Mouse (Mus musculus) embryonic facial prominence, embryonic 11.5 days (tissue): ENCODE measurements around the gene Klf8. TPM values are rescaled to one million over a fixed set of nuclear protein-coding genes. Genes with fewer than 3 reads are reported as not detected.
A peak's percentile ranks its signal among the peaks of the same experiment; 100 is the strongest.

Experiments used
- ATAC-seq: fragments of 200-750 bp; cut with Nextera tagmentation; replicated peaks from 2 replicates; pipeline ENCODE4 v1.8.0; 2017; ENCODE audit warnings: low read depth; ENCODE audit not compliant: insufficient number of reproducible peaks, low FRiP score, low TSS enrichment
- DNase-seq: peaks from one replicate; pipeline ENCODE4 v3.0.0-alpha.2; 2015; ENCODE audit warnings: low spot score
- H3K27ac ChIP-seq: fragments of 300-500 bp; sonication (generic); replicated peaks from 2 replicates; pipeline ENCODE4 v1.5.1; 2014; ENCODE audit warnings: mild to moderate bottlenecking, low read depth, low read length, control low read depth
- H3K27me3 ChIP-seq: fragments of 300-500 bp; sonication (generic); 2 replicates; pipeline ENCODE4 v1.6.1; 2014; ENCODE audit warnings: mild to moderate bottlenecking, low read length, moderate library complexity, mixed read lengths; ENCODE audit not compliant: control insufficient read depth, insufficient read depth
- H3K36me3 ChIP-seq: fragments of 300-500 bp; sonication (generic); replicated peaks from 2 replicates; pipeline ENCODE4 v1.6.1; 2014; ENCODE audit warnings: low read depth, mild to moderate bottlenecking, low read length, moderate library complexity, mixed read lengths; ENCODE audit not compliant: control insufficient read depth, insufficient read depth
- H3K4me1 ChIP-seq: fragments of 300-500 bp; sonication (generic); 2 replicates; pipeline ENCODE4 v1.6.1; 2014; ENCODE audit warnings: low read length, mixed read lengths; ENCODE audit not compliant: control insufficient read depth, insufficient read depth
- H3K4me2 ChIP-seq: fragments of 300-500 bp; sonication (generic); 2 replicates; pipeline ENCODE4 v1.6.1; 2014; ENCODE audit warnings: low read depth, mild to moderate bottlenecking, control low read depth, low read length, moderate library complexity
- H3K4me3 ChIP-seq: fragments of 300-500 bp; sonication (generic); 2 replicates; pipeline ENCODE4 v1.5.1; 2014; ENCODE audit warnings: low read depth, low read length, control low read depth
- H3K9ac ChIP-seq: fragments of 300-500 bp; sonication (generic); replicated peaks from 2 replicates; pipeline ENCODE4 v1.6.1; 2014; ENCODE audit warnings: mild to moderate bottlenecking, control low read depth, low read length
- H3K9me3 ChIP-seq: fragments of 300-500 bp; sonication (generic); replicated peaks from 2 replicates; pipeline ENCODE4 v1.6.1; 2016; ENCODE audit warnings: mild to moderate bottlenecking, low read length, inconsistent platforms, mixed read lengths; ENCODE audit not compliant: control insufficient read depth
- WGBS: fragments of 180-500 bp; shearing (Covaris S2); extraction: QIAGEN DNeasy Blood & Tissue Kit; methylation state at CpG from one replicate; pipeline ENCODE4 v1.1.7; 2014; 5-methylcytosine and 5-hydroxymethylcytosine counted together
- polyA plus RNA-seq: library from polyadenylated mRNA; unstranded; fragments of >200 nt; fragmentation: Nextera tagmentation; extraction: Ambion mirVana; gene quantifications from 2 replicates; pipeline ENCODE4 v1.2.1, GENCODE M21; 2014

The Klf8 gene
- polyA plus RNA-seq, 1 experiment from 2014 or later = 1.9 TPM

- ATAC-seq (no peak), DNase-seq (peak; percentile 13)
- Histone ChIP-seq H3K27me3 (no peaks in the 10 kb centered on the region), H3K36me3 (no peaks in the 10 kb centered on the region), H3K4me2 (no peak overlapping the region), H3K4me3 (no peak overlapping the region), H3K27ac (no peak overlapping the region), H3K9ac (no peak overlapping the region), H3K9me3 (no peaks in the 10 kb centered on the region), H3K4me1 (no peaks in the 10 kb centered on the region)
- WGBS = 30% methylated on average over 8 of the region's 8 CpGs
Measured at GRCm38 (mm10) chrX:153369780-153370179, 132.5 kb downstream of the Klf8 start.

DNA sequence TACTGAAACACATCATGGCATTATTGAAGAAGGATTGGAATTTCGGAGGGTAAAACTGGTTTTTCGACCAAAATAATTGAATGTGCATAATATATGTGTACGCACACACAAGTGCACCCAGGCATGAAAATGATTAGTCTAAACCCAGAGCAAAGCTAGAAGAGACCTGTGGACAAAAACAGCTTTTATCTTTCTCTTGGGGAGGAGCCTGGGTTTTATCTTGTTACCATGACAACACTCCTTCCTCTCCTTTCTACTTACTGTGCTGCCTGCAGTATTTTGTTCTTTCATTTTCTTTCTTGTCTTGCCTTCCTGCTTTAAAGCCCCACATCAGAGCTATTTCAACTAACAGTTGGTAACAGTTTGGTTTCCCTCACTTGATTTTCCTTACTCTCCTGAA lies 137.8 kb downstream of the Klf8 start:
- no peaks in the 10 kb centered on the region for H3K36me3 ChIP-seq
- ATAC-seq = no peak

GRCm38 (mm10) chrX:153381753-153382152 lies 144.5 kb downstream of the Klf8 start:
- H3K27me3 ChIP-seq = no peaks in the 10 kb centered on the region
- H3K4me1 ChIP-seq = no peaks in the 10 kb centered on the region
- H3K4me3 ChIP-seq = no peak overlapping the region
- no peaks in the 10 kb centered on the region for H3K36me3 ChIP-seq
- no peak overlapping the region for H3K27ac ChIP-seq
- DNase-seq (no peak), ATAC-seq (no peak)
- WGBS = 69% methylated on average over 3 of the region's 3 CpGs
- H3K9ac ChIP-seq = no peak overlapping the region
- H3K4me2 ChIP-seq = no peak overlapping the region
- no peaks in the 10 kb centered on the region for H3K9me3 ChIP-seq

More for the DNA sequence above, 137.8 kb downstream of the Klf8 start:
- Histone ChIP-seq H3K4me3 (no peak overlapping the region), H3K4me1 (no peaks in the 10 kb centered on the region), H3K27me3 (no peaks in the 10 kb centered on the region), H3K27ac (no peak overlapping the region), H3K9ac (no peak overlapping the region), H3K4me2 (no peak overlapping the region), H3K9me3 (no peaks in the 10 kb centered on the region)
- WGBS = 64% methylated on average over 3 of the region's 3 CpGs
- DNase-seq = no peak

DNA sequence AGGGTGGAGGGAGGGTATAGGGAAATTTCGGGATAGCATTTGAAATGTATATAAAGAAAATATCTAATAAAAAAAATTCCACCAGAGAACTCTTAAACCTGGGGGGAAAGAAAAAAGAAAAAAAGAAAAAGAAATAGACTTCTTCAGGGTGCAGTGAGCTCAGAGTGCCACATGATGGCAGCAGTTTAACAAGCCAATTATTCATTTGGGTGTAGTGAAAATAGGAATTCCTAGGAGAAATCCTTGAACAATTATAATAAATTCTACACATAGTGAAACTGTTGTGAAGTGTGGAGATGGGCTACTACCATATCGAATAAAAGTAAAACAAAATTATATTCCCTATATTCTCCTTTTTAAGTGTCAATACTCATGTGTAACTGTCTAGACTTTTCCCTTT lies 152.0 kb downstream of the Klf8 start:
- 49% methylated on average over 2 of the region's 2 CpGs for WGBS

DNA sequence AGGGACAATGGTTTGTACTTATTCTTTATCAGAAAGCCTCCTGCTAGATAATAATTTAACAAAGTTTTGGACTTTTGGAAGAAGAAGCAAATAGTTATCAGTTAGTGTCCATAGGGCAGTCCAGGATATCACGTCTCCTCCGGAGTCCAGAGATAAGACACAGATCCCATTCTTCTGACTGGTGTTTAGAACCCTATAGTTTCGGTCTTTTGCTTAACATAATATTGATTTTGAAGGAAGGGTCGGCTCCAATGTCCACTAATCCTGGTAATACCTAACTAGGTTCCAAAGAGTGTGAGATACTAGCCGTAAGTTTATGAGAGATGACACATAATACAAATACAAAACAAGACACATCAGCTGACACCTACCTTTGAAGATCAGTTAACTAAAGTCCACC lies 179.8 kb downstream of the Klf8 start:
- Histone ChIP-seq H3K9ac (no peak overlapping the region), H3K4me1 (no peaks in the 10 kb centered on the region), H3K4me2 (no peak overlapping the region), H3K27ac (no peak overlapping the region), H3K4me3 (no peak overlapping the region), H3K9me3 (no peaks in the 10 kb centered on the region), H3K27me3 (no peaks in the 10 kb centered on the region), H3K36me3 (no peaks in the 10 kb centered on the region)
- DNase-seq (no peak), ATAC-seq (no peak)
- WGBS = 92% methylated on average over 5 of the region's 5 CpGs

More for the DNA sequence above, 152.0 kb downstream of the Klf8 start:
- Histone ChIP-seq H3K27ac (no peak overlapping the region), H3K4me2 (no peak overlapping the region), H3K4me1 (no peaks in the 10 kb centered on the region), H3K4me3 (no peak overlapping the region), H3K27me3 (no peaks in the 10 kb centered on the region), H3K9ac (no peak overlapping the region), H3K9me3 (no peaks in the 10 kb centered on the region), H3K36me3 (no peaks in the 10 kb centered on the region)
- DNase-seq (peak; percentile 4), ATAC-seq (no peak)

GRCm38 (mm10) chrX:153433659-153434293 lies 196.5 kb downstream of the Klf8 start:
- no peaks in the 10 kb centered on the region for H3K4me1 ChIP-seq
- WGBS = 51% methylated on average over 5 of the region's 5 CpGs
- no peak overlapping the region for H3K27ac ChIP-seq
- ATAC-seq (peak; percentile 70; the same call in 1 of the 2 replicates), DNase-seq (peak; percentile 54)
- H3K9ac ChIP-seq = no peak overlapping the region
- H3K4me3 ChIP-seq = no peak overlapping the region
- no peaks in the 10 kb centered on the region for H3K27me3 ChIP-seq
- no peaks in the 10 kb centered on the region for H3K9me3 ChIP-seq
- no peaks in the 10 kb centered on the region for H3K36me3 ChIP-seq
- H3K4me2 ChIP-seq = no peak overlapping the region

DNA sequence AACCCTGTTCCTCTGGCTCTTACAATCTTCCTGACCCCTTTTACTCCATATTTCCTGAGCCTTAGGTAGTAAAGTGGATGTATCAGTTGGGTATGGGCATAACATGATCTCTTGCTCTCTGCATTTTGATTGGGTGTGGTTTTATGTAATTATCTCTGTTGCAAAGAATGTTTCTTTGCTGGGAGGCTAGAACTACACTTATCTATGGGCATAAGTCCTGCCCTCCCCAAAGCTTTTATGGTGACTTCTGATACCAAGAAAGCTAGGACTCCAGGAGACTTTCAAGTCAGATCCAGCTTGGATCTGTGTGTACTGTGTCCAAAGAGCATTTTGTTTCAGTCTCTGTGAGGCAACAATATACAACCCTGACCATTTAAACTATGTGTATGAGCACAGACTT lies 202.3 kb downstream of the Klf8 start:
- no peak overlapping the region for H3K27ac ChIP-seq
- DNase-seq (no peak), ATAC-seq (no peak)
- no peak overlapping the region for H3K4me2 ChIP-seq
- H3K4me3 ChIP-seq = no peak overlapping the region
- H3K9me3 ChIP-seq = no peaks in the 10 kb centered on the region
- H3K27me3 ChIP-seq = no peaks in the 10 kb centered on the region
- H3K9ac ChIP-seq = no peak overlapping the region
- H3K36me3 ChIP-seq = no peaks in the 10 kb centered on the region
- no peaks in the 10 kb centered on the region for H3K4me1 ChIP-seq

DNA sequence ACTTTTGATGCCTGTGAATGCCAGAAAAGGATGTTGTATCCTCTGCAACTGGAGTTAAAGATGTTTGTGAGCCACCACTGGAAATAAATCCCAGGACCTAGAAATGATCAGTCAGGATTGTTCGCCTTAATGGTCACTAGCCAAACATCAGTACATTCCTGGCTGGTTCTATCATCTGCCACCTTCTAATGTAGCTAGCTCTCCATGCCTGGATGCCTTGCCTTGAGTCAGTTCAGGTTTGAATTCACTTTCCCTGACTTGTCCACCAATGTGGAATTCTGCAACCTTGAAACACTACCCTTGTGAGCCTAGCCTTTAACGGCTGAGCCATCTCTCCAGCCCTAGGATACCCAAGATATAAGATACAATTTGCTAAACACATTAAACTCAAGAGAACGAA lies 202.8 kb downstream of the Klf8 start:
- 72% methylated on average over 3 of the region's 3 CpGs for WGBS
- DNase-seq (no peak), ATAC-seq (no peak)
- no peaks in the 10 kb centered on the region for H3K36me3 ChIP-seq
- H3K4me1 ChIP-seq = no peaks in the 10 kb centered on the region
- H3K4me2 ChIP-seq = no peak overlapping the region
- no peak overlapping the region for H3K4me3 ChIP-seq
- H3K9me3 ChIP-seq = no peaks in the 10 kb centered on the region
- H3K27ac ChIP-seq = no peak overlapping the region
- H3K9ac ChIP-seq = no peak overlapping the region
- H3K27me3 ChIP-seq = no peaks in the 10 kb centered on the region
